Mouse (Mus musculus): ENCODE data around the gene Lrriq1. TPM values are rescaled to one million over a fixed set of nuclear protein-coding genes. Genes with fewer than 3 reads are reported as not detected.

Lrriq1 gene
- not detected in 2 replicates for polyA plus RNA-seq (2012; ENCODE audit: insufficient read depth, insufficient read length, missing spikeins)

- Histone ChIP-seq H3K27ac (ENCODE audit: insufficient read depth, low read depth, low read length) (no peak within 1 kb of the TSS), H3K4me3 (ENCODE audit: insufficient read depth, low read length) (no peak within 1 kb of the TSS), H3K4me1 (ENCODE audit: control insufficient read depth, insufficient read depth, low read length) (no peaks in the 10 kb centered on the region)
- TF ChIP-seq POLR2A (IDR thresholded peaks at IDR 0.05; ENCODE audit: borderline replicate concordance, low read depth, low read length), result no peak
- TF ChIP-seq CTCF (IDR thresholded peaks at IDR 0.05; ENCODE audit: low read depth, low read length), result no peak
These were observed at the start of gene Lrriq1 for GRCm38 (mm10) chr10:103235707-103236459. Gene Lrriq1 (minus strand): TSS chr10:103236322.

- TF ChIP-seq POLR2A (IDR thresholded peaks at IDR 0.05; ENCODE audit: borderline replicate concordance, low read depth, low read length), result no peak
- no peak for TF ChIP-seq CTCF (IDR thresholded peaks at IDR 0.05; ENCODE audit: low read depth, low read length)
- Histone ChIP-seq H3K4me1 (ENCODE audit: control insufficient read depth, insufficient read depth, low read length) (no peaks in the 10 kb centered on the region), H3K4me3 (ENCODE audit: insufficient read depth, low read length) (no peak overlapping the region), H3K27ac (ENCODE audit: insufficient read depth, low read depth, low read length) (no peak overlapping the region)
These were observed 18.0 kb upstream of the Lrriq1 start for GRCm38 (mm10) chr10:103253842-103254803.

DNA sequence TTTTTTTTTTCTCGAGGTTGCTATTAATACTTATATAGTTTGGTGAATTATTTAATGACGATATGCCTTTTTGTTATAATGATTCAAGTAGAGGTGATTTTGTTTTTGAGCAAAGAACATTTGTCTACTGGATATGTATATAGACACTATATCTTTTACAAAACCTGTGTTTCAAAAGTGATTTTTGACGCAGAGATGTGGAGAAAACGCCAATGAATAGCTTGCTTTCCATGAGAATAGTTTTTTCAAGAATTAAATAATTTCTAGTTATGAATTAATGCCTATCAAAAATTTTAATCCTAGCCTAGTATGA is 294 bp upstream of the Lrriq1 start:
- H3K27ac ChIP-seq (ENCODE audit: insufficient read depth, low read depth, low read length), result no peak overlapping the region
- no peak overlapping the region for H3K4me3 ChIP-seq (ENCODE audit: insufficient read depth, low read length)
- no peaks in the 10 kb centered on the region for H3K4me1 ChIP-seq (ENCODE audit: control insufficient read depth, insufficient read depth, low read length)
- TF ChIP-seq POLR2A (IDR thresholded peaks at IDR 0.05; ENCODE audit: borderline replicate concordance, low read depth, low read length) (no peak), CTCF (IDR thresholded peaks at IDR 0.05; ENCODE audit: low read depth, low read length) (no peak)

- TF ChIP-seq POLR2A (IDR thresholded peaks at IDR 0.05; ENCODE audit: borderline replicate concordance, low read depth, low read length) (no peak), CTCF (IDR thresholded peaks at IDR 0.05; ENCODE audit: low read depth, low read length) (no peak)
These were observed 9.5 kb downstream of the Lrriq1 start for GRCm38 (mm10) chr10:103226646-103227045.

GRCm38 (mm10) chr10:103194655-103195328 is 41.3 kb downstream of the Lrriq1 start:
- no peak overlapping the region for H3K4me3 ChIP-seq (ENCODE audit: insufficient read depth, low read length)
- TF ChIP-seq CTCF (IDR thresholded peaks at IDR 0.05; ENCODE audit: low read depth, low read length) (no peak), POLR2A (IDR thresholded peaks at IDR 0.05; ENCODE audit: borderline replicate concordance, low read depth, low read length) (no peak)
- no peak overlapping the region for H3K27ac ChIP-seq (ENCODE audit: insufficient read depth, low read depth, low read length)
- H3K4me1 ChIP-seq (ENCODE audit: control insufficient read depth, insufficient read depth, low read length), result no peaks in the 10 kb centered on the region

More at GRCm38 (mm10) chr10:103226646-103227045, 9.5 kb downstream of the Lrriq1 start:
- Histone ChIP-seq H3K4me1 (ENCODE audit: control insufficient read depth, insufficient read depth, low read length) (no peaks in the 10 kb centered on the region), H3K27ac (ENCODE audit: insufficient read depth, low read depth, low read length) (no peak overlapping the region), H3K4me3 (ENCODE audit: insufficient read depth, low read length) (no peak overlapping the region)

GRCm38 (mm10) chr10:103145769-103146379 is 90.2 kb downstream of the Lrriq1 start:
- H3K27ac ChIP-seq (ENCODE audit: insufficient read depth, low read depth, low read length), result no peak overlapping the region
- no peak overlapping the region for H3K4me3 ChIP-seq (ENCODE audit: insufficient read depth, low read length)
- no peak for TF ChIP-seq POLR2A (IDR thresholded peaks at IDR 0.05; ENCODE audit: borderline replicate concordance, low read depth, low read length)
- H3K4me1 ChIP-seq (ENCODE audit: control insufficient read depth, insufficient read depth, low read length), result no peaks in the 10 kb centered on the region

- Histone ChIP-seq H3K27ac (ENCODE audit: insufficient read depth, low read depth, low read length) (no peak overlapping the region), H3K4me1 (ENCODE audit: control insufficient read depth, insufficient read depth, low read length) (no peaks in the 10 kb centered on the region)
- TF ChIP-seq POLR2A (IDR thresholded peaks at IDR 0.05; ENCODE audit: borderline replicate concordance, low read depth, low read length) (no peak), CTCF (IDR thresholded peaks at IDR 0.05; ENCODE audit: low read depth, low read length) (no peak)
These were observed 91.0 kb downstream of the Lrriq1 start for GRCm38 (mm10) chr10:103144927-103145768.

DNA sequence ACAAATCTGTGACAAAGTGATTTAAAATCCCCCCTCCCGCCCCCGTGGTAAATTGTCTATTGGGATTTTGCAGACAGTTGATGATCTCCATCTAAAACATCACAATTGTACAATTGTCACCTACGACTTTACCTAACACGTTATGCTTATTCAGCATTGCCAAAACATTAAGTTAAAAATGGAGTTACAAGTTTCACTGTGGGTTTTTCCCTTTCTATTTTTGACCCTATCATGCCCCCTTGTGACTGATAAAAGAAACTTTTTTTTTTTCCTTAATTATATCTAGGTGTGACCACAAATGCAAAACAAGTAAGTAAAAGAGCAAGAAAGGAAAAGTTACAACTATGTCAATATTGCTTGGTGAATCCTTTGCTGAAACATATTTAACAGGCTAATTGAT is 93.6 kb downstream of the Lrriq1 start:
- Histone ChIP-seq H3K27ac (ENCODE audit: insufficient read depth, low read depth, low read length) (no peak overlapping the region), H3K4me3 (ENCODE audit: insufficient read depth, low read length) (no peak overlapping the region), H3K4me1 (ENCODE audit: control insufficient read depth, insufficient read depth, low read length) (no peaks in the 10 kb centered on the region)
- TF ChIP-seq POLR2A (IDR thresholded peaks at IDR 0.05; ENCODE audit: borderline replicate concordance, low read depth, low read length), result no peak
- no peak for TF ChIP-seq CTCF (IDR thresholded peaks at IDR 0.05; ENCODE audit: low read depth, low read length)

More at GRCm38 (mm10) chr10:103144927-103145768, 91.0 kb downstream of the Lrriq1 start:
- no peak overlapping the region for H3K4me3 ChIP-seq (ENCODE audit: insufficient read depth, low read length)

Data from bone marrow macrophage, adult 2 months (primary cell).